Mouse (Mus musculus): ENCODE measurements around the gene Fbxo34. TPM values are rescaled to one million over a fixed set of nuclear protein-coding genes. Genes with fewer than 3 reads are reported as not detected.
A peak's percentile ranks its signal among the peaks of the same experiment; 100 is the strongest.
"Not testable (repeated sequence)": the region's sequence is repeated elsewhere in the genome, so short reads cannot be mapped to it uniquely, and the experiment has no call there.

The Fbxo34 gene
- polyA plus RNA-seq, 1 experiment = 38.7 TPM

- peak overlapping the region; percentile 36; the same call in 1 of the 2 replicates for H3K27ac ChIP-seq (ENCODE audit: insufficient read depth, low read length)
- H3K9ac ChIP-seq (ENCODE audit: low read depth, poor library complexity, severe bottlenecking) = no peak overlapping the region
- H3K4me3 ChIP-seq (ENCODE audit: low read depth, low read length) = no peak overlapping the region
- no peaks in the 10 kb centered on the region for H3K27me3 ChIP-seq (ENCODE audit: control insufficient read depth, insufficient read depth, low read length, poor library complexity, severe bottlenecking)
- no peaks in the 10 kb centered on the region for H3K4me1 ChIP-seq (ENCODE audit: control insufficient read depth, insufficient read depth, low read length)
- TF ChIP-seq EP300 (IDR thresholded peaks at IDR 0.05; ENCODE audit: insufficient read depth, low read depth, low read length) = no peak
- no peak for TF ChIP-seq CTCF (IDR thresholded peaks at IDR 0.05; ENCODE audit: low read depth, low read length)
- TF ChIP-seq POLR2A (IDR thresholded peaks at IDR 0.05; ENCODE audit: insufficient read depth, low read length) = no peak
- peaks cover 44% of the 10 kb centered on the region for H3K36me3 ChIP-seq (ENCODE audit: control insufficient read depth, insufficient read depth, low read length, poor library complexity, severe bottlenecking)
- no peaks in the 10 kb centered on the region for H3K9me3 ChIP-seq (replicated peaks; ENCODE audit: control insufficient read depth, insufficient read depth, low read length, poor library complexity, severe bottlenecking)
Observed at GRCm38 (mm10) chr14:47560714-47561113, 110.5 kb downstream of the Fbxo34 start.

DNA sequence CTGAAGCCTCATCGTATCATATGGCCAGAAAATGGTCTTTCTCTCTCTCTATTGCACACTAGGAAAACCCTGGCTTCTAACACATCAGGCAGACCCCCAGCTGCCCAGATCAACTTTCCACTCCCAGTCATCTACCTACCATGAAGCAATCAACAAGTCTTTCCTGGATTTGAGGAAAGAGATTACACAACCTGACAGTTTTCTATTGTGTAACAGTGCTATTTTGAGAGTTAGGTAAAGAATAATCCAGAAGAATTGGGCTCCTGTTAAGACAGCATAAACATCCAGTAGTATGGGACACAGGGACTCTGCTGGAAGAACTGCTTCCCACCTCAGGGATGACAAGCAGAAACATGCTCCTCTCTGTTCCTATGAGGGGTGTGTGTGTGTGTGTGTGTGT is 112.3 kb downstream of the Fbxo34 start:
- TF ChIP-seq POLR2A (IDR thresholded peaks at IDR 0.05; ENCODE audit: insufficient read depth, low read length) = no peak
- no peak for TF ChIP-seq CTCF (IDR thresholded peaks at IDR 0.05; ENCODE audit: low read depth, low read length)
- TF ChIP-seq EP300 (IDR thresholded peaks at IDR 0.05; ENCODE audit: insufficient read depth, low read depth, low read length) = no peak
- H3K9me3 ChIP-seq (replicated peaks; ENCODE audit: control insufficient read depth, insufficient read depth, low read length, poor library complexity, severe bottlenecking) = no peaks in the 10 kb centered on the region
- no peak overlapping the region for H3K9ac ChIP-seq (ENCODE audit: low read depth, poor library complexity, severe bottlenecking)
- H3K27me3 ChIP-seq (ENCODE audit: control insufficient read depth, insufficient read depth, low read length, poor library complexity, severe bottlenecking) = no peaks in the 10 kb centered on the region
- no peak overlapping the region for H3K27ac ChIP-seq (ENCODE audit: insufficient read depth, low read length)
- H3K4me1 ChIP-seq (ENCODE audit: control insufficient read depth, insufficient read depth, low read length) = no peaks in the 10 kb centered on the region
- H3K36me3 ChIP-seq (ENCODE audit: control insufficient read depth, insufficient read depth, low read length, poor library complexity, severe bottlenecking) = peaks cover 35% of the 10 kb centered on the region
- no peak overlapping the region for H3K4me3 ChIP-seq (ENCODE audit: low read depth, low read length)

- TF ChIP-seq CTCF (IDR thresholded peaks at IDR 0.05; ENCODE audit: low read depth, low read length) = no peak
- no peak for TF ChIP-seq EP300 (IDR thresholded peaks at IDR 0.05; ENCODE audit: insufficient read depth, low read depth, low read length)
- TF ChIP-seq POLR2A (IDR thresholded peaks at IDR 0.05; ENCODE audit: insufficient read depth, low read length) = no peak
- Histone ChIP-seq H3K4me3 (ENCODE audit: low read depth, low read length) (no peak overlapping the region), H3K27me3 (ENCODE audit: control insufficient read depth, insufficient read depth, low read length, poor library complexity, severe bottlenecking) (no peaks in the 10 kb centered on the region), H3K27ac (ENCODE audit: insufficient read depth, low read length) (no peak overlapping the region), H3K9ac (ENCODE audit: low read depth, poor library complexity, severe bottlenecking) (no peak overlapping the region), H3K36me3 (ENCODE audit: control insufficient read depth, insufficient read depth, low read length, poor library complexity, severe bottlenecking) (peaks cover 34% of the 10 kb centered on the region), H3K9me3 (replicated peaks; ENCODE audit: control insufficient read depth, insufficient read depth, low read length, poor library complexity, severe bottlenecking) (no peaks in the 10 kb centered on the region), H3K4me1 (ENCODE audit: control insufficient read depth, insufficient read depth, low read length) (no peaks in the 10 kb centered on the region)
Observed at GRCm38 (mm10) chr14:47563106-47563505, 112.9 kb downstream of the Fbxo34 start.

GRCm38 (mm10) chr14:47567962-47568652 is 117.9 kb downstream of the Fbxo34 start:
- TF ChIP-seq EP300 (IDR thresholded peaks at IDR 0.05; ENCODE audit: insufficient read depth, low read depth, low read length) (no peak), POLR2A (IDR thresholded peaks at IDR 0.05; ENCODE audit: insufficient read depth, low read length) (peak; percentile 69), CTCF (IDR thresholded peaks at IDR 0.05; ENCODE audit: low read depth, low read length) (no peak)
- Histone ChIP-seq H3K4me1 (ENCODE audit: control insufficient read depth, insufficient read depth, low read length) (peaks cover 3% of the 10 kb centered on the region), H3K9ac (ENCODE audit: low read depth, poor library complexity, severe bottlenecking) (peak overlapping the region; percentile 85), H3K27me3 (ENCODE audit: control insufficient read depth, insufficient read depth, low read length, poor library complexity, severe bottlenecking) (no peaks in the 10 kb centered on the region), H3K27ac (ENCODE audit: insufficient read depth, low read length) (peak overlapping the region; percentile 84), H3K9me3 (replicated peaks; ENCODE audit: control insufficient read depth, insufficient read depth, low read length, poor library complexity, severe bottlenecking) (no peaks in the 10 kb centered on the region), H3K36me3 (ENCODE audit: control insufficient read depth, insufficient read depth, low read length, poor library complexity, severe bottlenecking) (peaks cover 15% of the 10 kb centered on the region), H3K4me3 (ENCODE audit: low read depth, low read length) (peak overlapping the region; percentile 83)

DNA sequence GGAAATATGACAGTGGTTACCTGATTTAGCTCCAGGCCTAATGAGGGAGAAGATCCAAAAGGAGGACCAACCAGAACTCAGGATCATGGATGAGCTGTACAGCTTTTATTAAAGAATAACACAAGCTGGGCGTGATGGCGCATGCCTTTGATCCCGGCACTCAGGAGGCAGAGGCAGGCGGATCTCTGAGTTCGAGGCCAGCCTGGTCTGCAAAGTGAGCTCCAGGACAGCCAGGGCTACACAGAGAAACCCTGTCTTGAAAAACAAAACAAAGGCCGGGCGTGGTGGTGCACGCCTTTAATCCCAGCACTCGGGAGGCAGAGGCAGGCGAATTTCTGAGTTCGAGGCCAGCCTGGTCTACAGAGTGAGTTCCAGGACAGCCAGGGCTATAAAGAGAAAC is 120.3 kb downstream of the Fbxo34 start, which contains the start of gene Atg14:
Gene Atg14, minus strand, starts transcription at position 101 of the 400 bp plus-strand sequence.
- Histone ChIP-seq H3K9ac (ENCODE audit: low read depth, poor library complexity, severe bottlenecking) (peak within 1 kb of the TSS; percentile 85), H3K27ac (ENCODE audit: insufficient read depth, low read length) (peak within 1 kb of the TSS; percentile 83)
- H3K4me1 ChIP-seq (ENCODE audit: control insufficient read depth, insufficient read depth, low read length); H3K27me3 ChIP-seq (ENCODE audit: control insufficient read depth, insufficient read depth, low read length, poor library complexity, severe bottlenecking); H3K4me3 ChIP-seq (ENCODE audit: low read depth, low read length); H3K36me3 ChIP-seq (ENCODE audit: control insufficient read depth, insufficient read depth, low read length, poor library complexity, severe bottlenecking); H3K9me3 ChIP-seq (replicated peaks; ENCODE audit: control insufficient read depth, insufficient read depth, low read length, poor library complexity, severe bottlenecking): not testable (repeated sequence)

DNA sequence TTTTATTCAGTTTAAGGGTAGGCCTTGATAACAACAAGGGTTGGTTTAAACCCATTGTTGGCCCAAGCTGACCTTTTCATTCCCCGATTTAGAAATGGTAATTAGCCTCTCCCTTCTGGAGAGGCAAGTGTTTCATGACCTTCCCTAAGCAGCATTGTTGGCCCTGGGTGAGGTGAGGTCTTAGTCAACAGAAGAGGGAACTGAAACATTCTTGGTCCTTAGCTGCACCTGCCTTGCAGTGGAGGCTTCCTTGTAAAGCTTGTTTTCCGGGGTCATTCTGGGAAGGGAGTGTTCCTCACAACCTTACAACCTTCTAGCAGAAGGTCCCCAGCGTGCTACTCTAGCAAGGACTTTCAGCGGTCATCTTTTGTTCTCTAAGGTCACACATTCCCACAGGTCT is 122.5 kb downstream of the Fbxo34 start:
- Histone ChIP-seq H3K27me3 (ENCODE audit: control insufficient read depth, insufficient read depth, low read length, poor library complexity, severe bottlenecking) (no peaks in the 10 kb centered on the region), H3K27ac (ENCODE audit: insufficient read depth, low read length) (peak overlapping the region; percentile 99), H3K36me3 (ENCODE audit: control insufficient read depth, insufficient read depth, low read length, poor library complexity, severe bottlenecking) (no peaks in the 10 kb centered on the region), H3K4me3 (ENCODE audit: low read depth, low read length) (no peak overlapping the region), H3K9ac (ENCODE audit: low read depth, poor library complexity, severe bottlenecking) (no peak overlapping the region), H3K4me1 (ENCODE audit: control insufficient read depth, insufficient read depth, low read length) (peaks cover 5% of the 10 kb centered on the region), H3K9me3 (replicated peaks; ENCODE audit: control insufficient read depth, insufficient read depth, low read length, poor library complexity, severe bottlenecking) (no peaks in the 10 kb centered on the region)
- TF ChIP-seq CTCF (IDR thresholded peaks at IDR 0.05; ENCODE audit: low read depth, low read length) (no peak), POLR2A (IDR thresholded peaks at IDR 0.05; ENCODE audit: insufficient read depth, low read length) (no peak), EP300 (IDR thresholded peaks at IDR 0.05; ENCODE audit: insufficient read depth, low read depth, low read length) (peak; percentile 99)
